Mouse (Mus musculus) brown adipose tissue, adult 24 weeks (tissue): Measurements from ENCODE around the gene Frmpd2. TPM values are rescaled to one million over a fixed set of nuclear protein-coding genes. Genes with fewer than 3 reads are reported as not detected.

ENCODE experiments used
- polyA plus RNA-seq: library from polyadenylated mRNA; stranded (reverse); fragments of >200 nt; gene quantifications from 2 replicates; pipeline ENCODE4 v1.2.4, GENCODE M21; 2012; ENCODE audit not compliant: missing spikeins, insufficient read depth, insufficient read length

Gene Frmpd2
- polyA plus RNA-seq, 1 experiment: not detected

Other genes with a start within 250 kb of the Frmpd2 start
- 11.9 and 12.7 TPM in 2 replicates for gene Mapk8, start 24.5 kb upstream of the Frmpd2 start, polyA plus RNA-seq
- not detected in 2 replicates for gene Ptpn20, start 117.5 kb downstream of the Frmpd2 start, polyA plus RNA-seq